Mouse (Mus musculus) spleen, adult 2 months (tissue): ENCODE data around the gene Ddx39. TPM values are rescaled to one million over a fixed set of nuclear protein-coding genes. Genes with fewer than 3 reads are reported as not detected.
A peak's percentile ranks its signal among the peaks of the same experiment; 100 is the strongest.

Source experiments
- DNase-seq, 2 experiments: peaks; one replicate each; pipeline versions ENCODE4 v3.0.0 to v3.0.0-alpha.2; 2012 to 2021; ENCODE audit warnings: low spot score in 2 of 2, low read depth in 1 of 2
- H3K27ac ChIP-seq: fragments of 200-500 bp; 2 replicates; pipeline ENCODE4 v1.5.1; 2012; ENCODE audit warnings: low read length, inconsistent platforms; ENCODE audit not compliant: insufficient read depth
- H3K27me3 ChIP-seq: fragments of 200-500 bp; 2 replicates; pipeline ENCODE4 v1.6.1; 2012; ENCODE audit warnings: mild to moderate bottlenecking, moderate library complexity, low read length, inconsistent platforms; ENCODE audit not compliant: control insufficient read depth, insufficient read depth
- H3K36me3 ChIP-seq: fragments of 200-500 bp; 2 replicates; pipeline ENCODE4 v1.6.1; 2012; ENCODE audit warnings: mild to moderate bottlenecking, low read length, inconsistent platforms; ENCODE audit not compliant: control insufficient read depth, insufficient read depth
- H3K4me1 ChIP-seq: fragments of 200-500 bp; 2 replicates; pipeline ENCODE4 v1.6.1; 2011; ENCODE audit warnings: inconsistent platforms; ENCODE audit not compliant: control insufficient read depth, insufficient read depth, insufficient read length
- H3K4me3 ChIP-seq: fragments of 200-500 bp; 2 replicates; pipeline ENCODE4 v1.5.1; 2011; ENCODE audit warnings: mild to moderate bottlenecking, inconsistent platforms; ENCODE audit not compliant: insufficient read depth, insufficient read length; ENCODE audit errors: extremely low read depth
- CTCF ChIP-seq: fragments of 200-500 bp; IDR thresholded peaks from 2 replicates; pipeline ENCODE4 v1.5.1; 2011; ENCODE audit warnings: mild to moderate bottlenecking, inconsistent platforms; ENCODE audit not compliant: insufficient read depth, insufficient read length, insufficient replicate concordance; ENCODE audit errors: extremely low read depth
- POLR2A ChIP-seq: fragments of 200-500 bp; IDR thresholded peaks from 2 replicates; pipeline ENCODE4 v1.6.1; 2011; ENCODE audit warnings: low read depth, low read length, inconsistent platforms
- WGBS: fragments of 180-500 bp; shearing (Covaris S2); methylation state at CpG from one replicate; pipeline ENCODE4 v1.1.7; 2018; 5-methylcytosine and 5-hydroxymethylcytosine counted together
- polyA plus RNA-seq: library from polyadenylated mRNA; depleted of rRNA; stranded (reverse); fragments of >200 nt; gene quantifications from 2 replicates; pipeline ENCODE4 v1.2.3, GENCODE M21; 2012

The Ddx39 gene
- polyA plus RNA-seq, 1 experiment, result 52.9 TPM

DNA sequence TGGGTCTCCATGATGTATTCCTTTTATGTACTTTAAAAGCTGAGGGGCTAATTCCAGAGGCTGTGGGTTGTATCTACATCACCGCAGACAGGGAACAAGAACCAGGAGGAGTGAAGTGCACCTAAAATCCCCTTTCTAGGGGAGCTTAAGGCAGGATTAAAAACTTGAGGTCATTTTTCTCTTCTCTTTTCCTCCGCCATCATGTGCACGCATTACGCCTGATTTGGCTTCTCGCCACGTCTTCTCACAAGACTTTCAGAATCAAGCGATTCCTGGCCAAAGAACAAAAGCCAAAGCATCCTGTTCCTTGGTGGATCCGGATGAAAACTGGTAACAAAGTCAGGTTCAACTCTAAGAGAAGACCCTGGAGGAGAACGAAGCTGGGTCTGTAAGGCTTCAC lies 34.3 kb downstream of the Ddx39 start:
- 35% methylated on average over 9 of the region's 9 CpGs for WGBS
- peak overlapping the region; percentile 94 for H3K27ac ChIP-seq
- peak in 1 of 2 experiments; percentile 34 for DNase-seq
- no peaks in the 10 kb centered on the region for H3K36me3 ChIP-seq
- peaks cover 26% of the 10 kb centered on the region for H3K4me1 ChIP-seq
- H3K27me3 ChIP-seq, result no peaks in the 10 kb centered on the region
- H3K4me3 ChIP-seq, result no peak overlapping the region
- TF ChIP-seq CTCF (no peak), POLR2A (no peak)

DNA sequence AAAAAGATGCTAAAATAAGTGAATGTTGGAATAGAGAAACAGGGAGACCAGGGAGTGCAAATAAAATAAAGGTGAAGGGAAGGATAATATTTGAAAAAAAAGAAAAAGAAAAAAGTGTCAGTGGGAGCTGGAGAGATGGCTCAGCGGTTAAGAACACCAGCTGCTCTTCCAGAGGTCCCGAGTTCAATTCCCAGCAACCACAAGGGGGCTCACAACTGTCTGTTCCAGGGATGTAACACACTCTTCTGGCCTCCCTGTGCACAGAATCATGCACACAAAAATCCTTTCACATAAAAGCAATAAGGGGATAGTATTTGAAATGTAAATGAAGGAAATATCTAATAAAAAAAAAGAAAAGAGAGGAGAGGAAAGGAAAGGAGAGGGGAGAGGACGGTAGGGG lies 39.2 kb downstream of the Ddx39 start:
- no peak for TF ChIP-seq POLR2A
- no peak for TF ChIP-seq CTCF
- H3K27me3 ChIP-seq, result no peaks in the 10 kb centered on the region
- H3K27ac ChIP-seq, result no peak overlapping the region
- H3K4me1 ChIP-seq, result peaks cover 18% of the 10 kb centered on the region; the same call in 1 of the 2 replicates
- 65% methylated on average over 3 of the region's 3 CpGs for WGBS
- H3K4me3 ChIP-seq, result no peak overlapping the region
- no peaks in the 10 kb centered on the region for H3K36me3 ChIP-seq
- DNase-seq, result no peak

DNA sequence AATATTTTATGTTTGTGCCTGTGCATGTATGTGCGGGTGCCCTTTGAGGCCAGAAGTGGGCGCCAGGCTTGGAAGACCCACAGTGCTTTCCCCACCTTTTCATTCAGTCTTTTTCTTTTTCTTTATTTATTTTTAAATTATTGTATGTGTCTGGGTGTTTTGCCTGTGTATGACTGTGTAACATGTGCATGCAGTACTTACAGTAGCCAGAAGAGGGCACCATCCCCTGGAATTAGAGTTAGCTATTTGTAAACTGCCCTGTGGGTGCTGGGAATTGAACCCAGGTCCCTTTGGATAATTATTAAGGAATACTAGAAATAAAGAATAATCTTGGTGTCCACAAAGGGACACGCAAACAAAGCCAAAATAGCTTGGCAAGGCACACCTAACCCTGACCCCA lies 41.3 kb downstream of the Ddx39 start:
- TF ChIP-seq POLR2A (no peak), CTCF (no peak)
- 95% methylated on average over 3 of the region's 3 CpGs for WGBS
- peaks cover 2% of the 10 kb centered on the region; the same call in 1 of the 2 replicates for H3K4me1 ChIP-seq
- DNase-seq, result no peak
- H3K27ac ChIP-seq, result no peak overlapping the region
- H3K4me3 ChIP-seq, result no peak overlapping the region
- H3K36me3 ChIP-seq, result no peaks in the 10 kb centered on the region
- H3K27me3 ChIP-seq, result no peaks in the 10 kb centered on the region

GRCm38 (mm10) chr8:83757084-83757607 lies 42.2 kb downstream of the Ddx39 start:
- no peak overlapping the region for H3K27ac ChIP-seq
- H3K27me3 ChIP-seq, result no peaks in the 10 kb centered on the region
- H3K4me3 ChIP-seq, result no peak overlapping the region
- WGBS, result 70% methylated on average over 6 of the region's 6 CpGs
- no peaks in the 10 kb centered on the region for H3K36me3 ChIP-seq
- no peak for DNase-seq
- TF ChIP-seq CTCF (no peak), POLR2A (no peak)
- H3K4me1 ChIP-seq, result peaks cover 2% of the 10 kb centered on the region; the same call in 1 of the 2 replicates

DNA sequence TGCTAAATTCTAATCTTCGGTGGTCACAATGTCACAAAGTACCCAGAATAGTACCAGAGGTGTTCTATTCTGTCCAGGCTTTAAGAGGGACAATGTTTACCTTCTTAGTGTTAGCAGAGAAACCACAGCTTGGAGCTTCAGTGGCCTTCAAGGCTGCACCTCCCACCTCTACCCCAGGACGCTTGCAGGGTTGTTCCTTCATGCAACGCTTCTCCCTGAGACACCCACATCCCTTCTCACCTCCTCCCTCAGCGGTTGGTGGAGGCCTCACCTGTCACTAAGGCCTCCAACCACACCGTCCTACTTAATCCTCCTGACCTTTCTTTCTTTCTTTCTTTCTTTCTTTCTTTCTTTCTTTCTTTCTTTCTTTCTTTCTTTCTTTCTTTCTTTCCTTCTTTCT lies 43.3 kb downstream of the Ddx39 start:
- DNase-seq, result peak in 1 of 2 experiments; percentile 47
- whole genome bisulfite sequencing, result 40% methylated on average over 5 of the region's 5 CpGs
- Histone ChIP-seq H3K27ac (peak overlapping the region; percentile 32), H3K4me1 (peaks cover 2% of the 10 kb centered on the region; the same call in 1 of the 2 replicates), H3K27me3 (no peaks in the 10 kb centered on the region), H3K36me3 (no peaks in the 10 kb centered on the region), H3K4me3 (no peak overlapping the region)
- TF ChIP-seq CTCF, result no peak
- no peak for TF ChIP-seq POLR2A

DNA sequence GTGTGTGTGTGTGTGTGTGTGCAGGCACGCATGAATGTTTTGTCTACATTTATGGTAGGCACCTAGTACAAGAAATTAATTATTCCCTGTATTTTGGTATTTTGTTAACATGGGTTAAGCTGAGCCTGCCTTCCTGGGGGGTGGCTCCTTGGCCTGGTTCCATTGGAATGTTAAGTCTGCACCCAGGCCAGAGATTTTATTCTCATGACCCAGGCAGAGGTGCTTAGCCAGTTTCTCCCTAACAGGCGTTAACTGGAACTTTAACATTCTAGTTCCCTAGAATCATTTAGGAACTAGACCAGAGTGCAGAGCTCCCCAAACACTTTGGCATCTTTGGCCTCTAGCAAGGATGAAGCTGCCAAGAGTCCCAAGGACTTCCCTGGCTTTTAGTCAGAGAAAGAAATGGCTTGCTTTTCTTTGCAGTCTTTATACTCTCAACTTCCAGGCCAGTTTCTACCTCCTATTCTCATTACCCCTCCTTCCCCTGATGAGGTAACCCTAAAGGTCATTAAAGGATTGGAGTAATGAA lies 44.3 kb downstream of the Ddx39 start:
- no peak overlapping the region for H3K27ac ChIP-seq
- no peaks in the 10 kb centered on the region for H3K36me3 ChIP-seq
- no peak overlapping the region for H3K4me3 ChIP-seq
- no peak for DNase-seq
- TF ChIP-seq CTCF, result no peak
- TF ChIP-seq POLR2A, result no peak
- no peaks in the 10 kb centered on the region for H3K27me3 ChIP-seq
- WGBS, result 90% methylated on average over 2 of the region's 2 CpGs
- H3K4me1 ChIP-seq, result peaks cover 2% of the 10 kb centered on the region; the same call in 1 of the 2 replicates

- no peaks in the 10 kb centered on the region for H3K36me3 ChIP-seq
- H3K4me1 ChIP-seq, result peaks cover 9% of the 10 kb centered on the region; the same call in 1 of the 2 replicates
- no peaks in the 10 kb centered on the region for H3K27me3 ChIP-seq
- 91% methylated on average over 8 of the region's 8 CpGs for WGBS
- TF ChIP-seq POLR2A, result no peak
- TF ChIP-seq CTCF, result no peak
- no peak for DNase-seq
- no peak overlapping the region for H3K4me3 ChIP-seq
- no peak overlapping the region for H3K27ac ChIP-seq
These were observed 49.1 kb downstream of the Ddx39 start for GRCm38 (mm10) chr8:83764116-83764515.
